Mouse (Mus musculus) heart, embryonic 14.5 days (tissue): ENCODE measurements around the gene Dcdc2c. TPM values are rescaled to one million over a fixed set of nuclear protein-coding genes. Genes with fewer than 3 reads are reported as not detected.

ENCODE experiments used
- ATAC-seq: fragments of 200-750 bp; cut with Nextera tagmentation; 2 replicates; pipeline ENCODE4 v1.8.0; 2017; ENCODE audit warnings: low read depth, moderate TSS enrichment; ENCODE audit not compliant: insufficient number of reproducible peaks, insufficient read depth, low FRiP score
- H3K27ac ChIP-seq, 2 experiments: fragments of 200-500 bp in 1 of 2; fragments of 300-500 bp in 1 of 2; sonication (generic) in 1 of 2; replicated peaks in 1 of 2; 2 replicates each; pipeline ENCODE4 v1.5.1; 2012 to 2014; ENCODE audit warnings: low read depth in 2 of 2, low read length in 2 of 2, control low read depth in 1 of 2, mild to moderate bottlenecking in 1 of 2, mixed read lengths in 1 of 2; ENCODE audit not compliant: control insufficient read depth in 1 of 2, insufficient read depth in 1 of 2
- H3K27me3 ChIP-seq: fragments of 300-500 bp; sonication (generic); 2 replicates; pipeline ENCODE4 v1.6.1; 2014; ENCODE audit warnings: mild to moderate bottlenecking, low read length, control low read depth; ENCODE audit not compliant: control insufficient read depth, insufficient read depth
- H3K36me3 ChIP-seq: fragments of 300-500 bp; sonication (generic); 2 replicates; pipeline ENCODE4 v1.6.1; 2014; ENCODE audit warnings: mild to moderate bottlenecking, control low read depth, low read length, mixed read lengths; ENCODE audit not compliant: control insufficient read depth, insufficient read depth
- H3K4me1 ChIP-seq, 2 experiments: fragments of 200-500 bp in 1 of 2; fragments of 300-500 bp in 1 of 2; sonication (generic) in 1 of 2; 2 replicates each; pipeline ENCODE4 v1.6.1; 2012 to 2014; ENCODE audit warnings: low read length in 2 of 2, control low read depth in 1 of 2, mixed read lengths in 1 of 2; ENCODE audit not compliant: control insufficient read depth in 2 of 2, insufficient read depth in 2 of 2
- H3K4me2 ChIP-seq: fragments of 300-500 bp; sonication (generic); 2 replicates; pipeline ENCODE4 v1.6.1; 2014; ENCODE audit warnings: mild to moderate bottlenecking, low read length
- H3K4me3 ChIP-seq, 2 experiments: fragments of 200-500 bp in 1 of 2; fragments of 300-500 bp in 1 of 2; sonication (generic) in 1 of 2; 2 replicates each; pipeline ENCODE4 v1.5.1; 2012 to 2014; ENCODE audit warnings: low read length in 2 of 2, mild to moderate bottlenecking in 2 of 2, control low read depth in 1 of 2, low read depth in 1 of 2, moderate library complexity in 1 of 2; ENCODE audit not compliant: control insufficient read depth in 1 of 2, insufficient read depth in 1 of 2
- H3K9ac ChIP-seq: fragments of 300-500 bp; sonication (generic); 2 replicates; pipeline ENCODE4 v1.6.1; 2014; ENCODE audit warnings: mild to moderate bottlenecking, low read length
- H3K9me3 ChIP-seq: fragments of 300-500 bp; sonication (generic); 2 replicates; pipeline ENCODE4 v1.6.1; 2016; ENCODE audit warnings: low read length, control low read depth; ENCODE audit not compliant: control insufficient read depth
- WGBS: fragments of 180-500 bp; shearing (Covaris S2); extraction: QIAGEN DNeasy Blood & Tissue Kit; methylation state at CpG from one replicate; pipeline ENCODE4 v1.1.7; 2014; 5-methylcytosine and 5-hydroxymethylcytosine counted together
- polyA plus RNA-seq: library from polyadenylated mRNA; unstranded; fragments of >200 nt; fragmentation: Nextera tagmentation; extraction: Ambion mirVana; gene quantifications from 2 replicates; pipeline ENCODE4 v1.2.1, GENCODE M21; 2014

The Dcdc2c gene
- polyA plus RNA-seq, 1 experiment from 2014 or later, result not detected

- Histone ChIP-seq H3K4me1 (no peaks in the 10 kb centered on the region), H3K36me3 (no peaks in the 10 kb centered on the region), H3K4me2 (no peak overlapping the region), H3K4me3 (no peak overlapping the region), H3K27me3 (no peaks in the 10 kb centered on the region), H3K9ac (no peak overlapping the region), H3K27ac (no peak overlapping the region), H3K9me3 (no peaks in the 10 kb centered on the region)
- ATAC-seq, result no peak
- WGBS, result 81% methylated on average over 4 of the region's 4 CpGs
Observed at GRCm38 (mm10) chr12:28402256-28402655, 149.9 kb downstream of the Dcdc2c start.

GRCm38 (mm10) chr12:28401372-28401771, 150.8 kb downstream of the Dcdc2c start:
- H3K9me3 ChIP-seq, result no peaks in the 10 kb centered on the region
- ATAC-seq, result no peak
- H3K9ac ChIP-seq, result no peak overlapping the region
- no peak overlapping the region for H3K4me2 ChIP-seq
- no peaks in the 10 kb centered on the region for H3K36me3 ChIP-seq
- no peak overlapping the region for H3K27ac ChIP-seq
- H3K4me3 ChIP-seq, result no peak overlapping the region
- 66% methylated on average over 5 of the region's 5 CpGs for WGBS
- H3K4me1 ChIP-seq, result no peaks in the 10 kb centered on the region
- no peaks in the 10 kb centered on the region for H3K27me3 ChIP-seq

GRCm38 (mm10) chr12:28392129-28392528, 160.1 kb downstream of the Dcdc2c start:
- no peak for ATAC-seq
- WGBS, result 24% methylated on average over 6 of the region's 6 CpGs
- no peak overlapping the region for H3K4me3 ChIP-seq

More at GRCm38 (mm10) chr12:28392129-28392528, 160.1 kb downstream of the Dcdc2c start:
- no peaks in the 10 kb centered on the region for H3K27me3 ChIP-seq
- no peaks in the 10 kb centered on the region for H3K36me3 ChIP-seq
- H3K9ac ChIP-seq, result no peak overlapping the region
- no peak overlapping the region for H3K27ac ChIP-seq
- no peak overlapping the region for H3K4me2 ChIP-seq
- 0 out of 2 replicates have a peak, but pooled peaks cover 3% of the 10 kb centered on the region for H3K9me3 ChIP-seq
- H3K4me1 ChIP-seq, result peaks cover 0 to 3% of the 10 kb centered on the region in 2 experiments; a peak in 2 of 4 replicates

Other genes starting within 250 kb of the Dcdc2c start
- not detected in 2 replicates for gene Allc, start 30.1 kb upstream of the Dcdc2c start, polyA plus RNA-seq
- gene Colec11, start 71.0 kb upstream of the Dcdc2c start, polyA plus RNA-seq, result 14.4 and 17.4 TPM in 2 replicates
- 553 and 621 TPM in 2 replicates for gene Rps7, start 83.6 kb upstream of the Dcdc2c start, polyA plus RNA-seq
- 15.2 and 16.0 TPM in 2 replicates for gene Rnaseh1, start 97.2 kb upstream of the Dcdc2c start, polyA plus RNA-seq
- gene Adi1, start 122.8 kb upstream of the Dcdc2c start, polyA plus RNA-seq, result 44.0 and 50.6 TPM in 2 replicates
- gene Trappc12, start 198.1 kb upstream of the Dcdc2c start, polyA plus RNA-seq, result 33.8 and 34.8 TPM in 2 replicates
- 19.8 and 21.2 TPM in 2 replicates for gene Eipr1, start 199.4 kb upstream of the Dcdc2c start, polyA plus RNA-seq